Mouse (Mus musculus) megakaryocyte, embryonic 14.5 days (primary cell): ENCODE results near the gene Foxp2. TPM values are rescaled to one million over a fixed set of nuclear protein-coding genes. Genes with fewer than 3 reads are reported as not detected.
A peak's percentile ranks its signal among the peaks of the same experiment; 100 is the strongest.

Source experiments
- H3K27me3 ChIP-seq: replicated peaks from 2 replicates; pipeline ENCODE3; 2012; ENCODE audit warnings: inconsistent platforms
- H3K36me3 ChIP-seq: replicated peaks from 2 replicates; pipeline ENCODE3; 2012; ENCODE audit warnings: low read length, inconsistent platforms, mixed read lengths
- H3K4me1 ChIP-seq: 2 replicates; pipeline ENCODE4 v1.6.1; 2012; ENCODE audit warnings: inconsistent platforms
- H3K4me3 ChIP-seq: replicated peaks from 2 replicates; pipeline ENCODE3; 2012; ENCODE audit warnings: moderate library complexity, mild to moderate bottlenecking, inconsistent platforms
- H3K9me3 ChIP-seq: 2 replicates; pipeline ENCODE4 v1.6.1; 2012; ENCODE audit warnings: inconsistent platforms
- FLI1 ChIP-seq: IDR thresholded peaks from 2 replicates; pipeline ENCODE4 v1.6.1; 2012; ENCODE audit warnings: low read length, inconsistent platforms, mixed read lengths
- GATA1 ChIP-seq: IDR thresholded peaks from 3 replicates; pipeline ENCODE4 v1.6.1; 2012; ENCODE audit warnings: mixed read lengths, low read length, inconsistent platforms, borderline replicate concordance
- polyA plus RNA-seq: library from polyadenylated mRNA; stranded (reverse); fragments of >175 nt; gene quantifications from 2 replicates; pipeline ENCODE4 v1.2.3, GENCODE M21; 2012; ENCODE audit warnings: low replicate concordance; ENCODE audit not compliant: insufficient read depth

The Foxp2 gene
- polyA plus RNA-seq, result not detected in 2 replicates

DNA sequence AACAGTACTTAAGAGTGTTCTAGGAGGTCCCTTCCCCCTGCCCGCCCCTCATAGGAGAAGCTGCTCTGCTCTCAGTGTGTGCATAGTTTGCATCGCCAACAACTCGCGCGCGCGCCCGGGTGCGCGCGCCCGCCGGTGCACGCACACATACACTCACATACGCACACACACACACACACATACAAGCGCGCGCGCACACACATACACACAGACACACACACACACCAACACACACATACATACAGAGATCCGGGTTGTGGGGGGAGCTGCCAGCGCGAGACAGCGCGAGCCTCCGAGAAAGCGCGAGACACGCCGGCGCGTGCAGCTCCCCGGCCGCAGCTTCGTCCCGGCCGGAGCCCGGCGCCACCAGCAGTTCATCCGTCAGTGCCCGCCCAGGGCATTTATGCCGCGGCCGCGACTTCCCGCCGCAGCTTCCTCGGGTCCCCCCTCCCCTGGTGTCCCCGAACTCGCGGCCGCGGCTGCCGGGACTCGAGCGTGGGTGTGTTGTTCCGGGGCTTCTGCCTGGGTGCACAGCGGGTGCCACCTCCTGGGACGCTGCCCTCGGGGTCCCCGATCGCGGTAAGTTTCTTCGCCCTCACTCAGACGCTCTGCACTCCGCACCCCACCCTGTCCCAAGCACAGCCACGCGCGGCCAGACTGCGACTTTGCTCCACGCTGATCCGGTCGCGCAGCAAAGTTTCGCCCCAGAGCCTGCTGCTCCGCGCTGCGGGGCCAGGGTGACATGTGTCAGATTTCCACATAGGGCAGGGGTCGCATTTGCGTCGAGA, at the start of gene Foxp2:
Gene Foxp2 (plus strand): TSS at position 167 of the 788 bp plus-strand sequence.
- peak within 1 kb of the TSS; percentile 90 for H3K4me3 ChIP-seq
- peaks cover 4% of the 10 kb centered on the region for H3K9me3 ChIP-seq
- peaks cover 32% of the 10 kb centered on the region for H3K4me1 ChIP-seq
- TF ChIP-seq FLI1 (no peak), GATA1 (no peak)
- H3K27me3 ChIP-seq, result peaks cover 58% of the 10 kb centered on the region
- H3K36me3 ChIP-seq, result no peaks in the 10 kb centered on the region

- Histone ChIP-seq H3K4me1 (no peaks in the 10 kb centered on the region), H3K9me3 (no peaks in the 10 kb centered on the region), H3K27me3 (no peaks in the 10 kb centered on the region), H3K4me3 (no peak overlapping the region), H3K36me3 (no peaks in the 10 kb centered on the region)
- TF ChIP-seq GATA1, result no peak
- TF ChIP-seq FLI1, result no peak
These were observed 15.9 kb upstream of the Foxp2 start for GRCm38 (mm10) chr6:14885199-14885598.

GRCm38 (mm10) chr6:14897028-14897427, 4.1 kb upstream of the Foxp2 start:
- Histone ChIP-seq H3K9me3 (no peaks in the 10 kb centered on the region), H3K4me3 (no peak overlapping the region), H3K36me3 (no peaks in the 10 kb centered on the region), H3K4me1 (peaks cover 32% of the 10 kb centered on the region), H3K27me3 (peaks cover 42% of the 10 kb centered on the region)
- TF ChIP-seq FLI1 (no peak), GATA1 (no peak)

DNA sequence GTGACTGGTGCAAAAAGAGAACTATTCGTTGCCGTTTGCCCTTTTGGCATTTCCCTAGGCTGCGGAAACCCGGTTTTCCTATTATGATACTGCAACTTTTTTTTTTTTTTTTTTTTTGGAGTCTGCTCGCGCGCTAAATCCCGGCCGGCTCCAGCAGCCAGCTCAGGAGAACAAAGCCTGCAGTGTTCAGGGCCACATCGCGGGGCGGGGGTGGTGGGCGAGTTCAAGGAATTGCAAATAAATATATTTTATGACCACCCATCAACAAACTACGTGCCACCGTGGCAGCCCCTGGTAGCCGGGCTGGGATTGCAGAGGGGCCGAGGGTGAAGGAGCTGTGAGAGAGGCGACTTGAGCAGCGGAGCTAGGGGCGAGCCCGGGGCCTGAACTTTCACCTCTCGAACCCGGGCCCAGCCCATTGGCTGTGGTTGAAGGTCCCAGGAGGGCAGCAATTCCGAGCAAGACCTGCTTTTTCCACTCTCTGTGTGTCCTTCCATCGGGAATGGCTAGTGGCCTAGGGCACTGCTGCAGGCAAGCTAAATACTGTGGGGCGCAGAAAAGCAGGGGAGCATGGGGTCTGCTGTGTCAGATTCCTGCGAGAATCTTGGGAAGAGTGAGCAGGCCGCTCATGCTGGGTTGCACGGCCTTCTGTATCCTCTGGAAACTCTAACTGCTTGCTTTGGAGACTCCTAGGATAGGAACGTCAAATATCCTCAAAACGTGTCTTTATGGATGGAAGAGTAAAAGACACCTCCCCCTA, 2.9 kb upstream of the Foxp2 start:
- H3K4me3 ChIP-seq, result no peak overlapping the region
- no peaks in the 10 kb centered on the region for H3K36me3 ChIP-seq
- TF ChIP-seq FLI1 (no peak), GATA1 (no peak)
- peaks cover 4% of the 10 kb centered on the region for H3K9me3 ChIP-seq
- peaks cover 32% of the 10 kb centered on the region for H3K4me1 ChIP-seq
- peaks cover 53% of the 10 kb centered on the region for H3K27me3 ChIP-seq

DNA sequence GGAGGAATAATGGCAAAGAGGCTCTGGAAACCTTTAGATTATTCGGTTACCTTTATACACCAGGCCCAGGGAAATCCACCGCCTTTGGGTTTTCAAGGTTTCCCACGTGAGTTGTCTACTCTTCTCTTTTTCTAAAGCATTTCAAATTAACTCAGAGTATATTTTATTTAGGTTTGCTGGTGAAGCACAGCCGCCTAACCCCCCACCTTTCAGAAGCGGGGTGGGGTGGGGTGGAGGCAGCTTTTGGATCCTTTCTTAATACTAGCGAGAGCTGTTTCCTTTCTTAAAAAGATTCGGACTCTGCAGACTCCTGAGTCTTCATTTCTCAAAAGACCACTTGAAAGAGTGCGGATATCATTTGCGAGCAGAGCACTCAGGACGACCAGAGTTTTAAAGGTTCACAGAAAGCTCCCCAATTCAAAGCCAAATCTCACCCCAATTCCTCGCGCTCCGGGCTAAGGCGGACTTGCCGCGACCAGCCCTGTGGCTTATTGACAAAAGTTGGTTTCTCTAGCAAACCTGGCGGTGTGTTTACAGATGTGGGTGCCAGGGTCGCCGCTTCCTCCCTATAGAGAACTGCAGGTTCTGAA, 2.0 kb upstream of the Foxp2 start:
- no peak for TF ChIP-seq GATA1
- no peak for TF ChIP-seq FLI1
- peaks cover 58% of the 10 kb centered on the region for H3K27me3 ChIP-seq
- no peak overlapping the region for H3K4me3 ChIP-seq
- peaks cover 32% of the 10 kb centered on the region for H3K4me1 ChIP-seq
- H3K36me3 ChIP-seq, result no peaks in the 10 kb centered on the region
- peaks cover 4% of the 10 kb centered on the region for H3K9me3 ChIP-seq

- no peak for TF ChIP-seq GATA1
- TF ChIP-seq FLI1, result no peak
- H3K27me3 ChIP-seq, result peaks cover 58% of the 10 kb centered on the region
These were observed 1.1 kb upstream of the Foxp2 start for GRCm38 (mm10) chr6:14899936-14900578.

DNA sequence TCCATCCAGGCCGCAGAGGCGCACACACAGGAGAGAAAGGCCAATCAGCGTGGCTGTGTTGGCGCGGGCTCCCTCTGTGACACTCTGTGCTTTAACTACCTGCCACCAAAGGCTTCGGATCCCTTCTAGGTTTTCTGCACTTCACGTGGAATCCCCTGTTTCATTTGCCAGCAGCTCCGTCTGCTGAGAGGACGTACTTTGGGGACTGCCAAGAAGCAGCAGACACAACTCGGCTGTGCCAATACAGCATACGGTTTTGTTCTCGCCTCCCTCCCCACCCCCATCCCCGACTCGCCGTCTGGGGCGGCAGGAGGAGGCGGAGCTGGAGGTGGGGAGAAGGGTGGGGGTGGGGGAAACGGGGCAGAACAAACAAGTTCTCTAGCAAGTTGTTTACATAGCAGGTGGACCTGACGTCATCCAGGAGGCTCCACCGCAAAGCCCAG, 549 bp upstream of the Foxp2 start:
- H3K27me3 ChIP-seq, result peaks cover 58% of the 10 kb centered on the region
- H3K4me3 ChIP-seq, result peak overlapping the region; percentile 90
- peaks cover 4% of the 10 kb centered on the region for H3K9me3 ChIP-seq
- TF ChIP-seq FLI1, result no peak
- no peak for TF ChIP-seq GATA1
- no peaks in the 10 kb centered on the region for H3K36me3 ChIP-seq
- H3K4me1 ChIP-seq, result peaks cover 32% of the 10 kb centered on the region

More at GRCm38 (mm10) chr6:14899936-14900578, 1.1 kb upstream of the Foxp2 start:
- Histone ChIP-seq H3K4me1 (peaks cover 32% of the 10 kb centered on the region), H3K9me3 (peaks cover 4% of the 10 kb centered on the region), H3K36me3 (no peaks in the 10 kb centered on the region), H3K4me3 (peak overlapping the region; percentile 90)

- Histone ChIP-seq H3K9me3 (peaks cover 4% of the 10 kb centered on the region), H3K4me1 (peaks cover 32% of the 10 kb centered on the region), H3K36me3 (no peaks in the 10 kb centered on the region), H3K27me3 (peaks cover 58% of the 10 kb centered on the region), H3K4me3 (peak overlapping the region; percentile 90)
- TF ChIP-seq GATA1 (no peak), FLI1 (no peak)
These were observed 972 bp downstream of the Foxp2 start for GRCm38 (mm10) chr6:14901971-14902670.
